Mouse (Mus musculus): ENCODE data around the gene Ucn3.

Gene Ucn3

DNA sequence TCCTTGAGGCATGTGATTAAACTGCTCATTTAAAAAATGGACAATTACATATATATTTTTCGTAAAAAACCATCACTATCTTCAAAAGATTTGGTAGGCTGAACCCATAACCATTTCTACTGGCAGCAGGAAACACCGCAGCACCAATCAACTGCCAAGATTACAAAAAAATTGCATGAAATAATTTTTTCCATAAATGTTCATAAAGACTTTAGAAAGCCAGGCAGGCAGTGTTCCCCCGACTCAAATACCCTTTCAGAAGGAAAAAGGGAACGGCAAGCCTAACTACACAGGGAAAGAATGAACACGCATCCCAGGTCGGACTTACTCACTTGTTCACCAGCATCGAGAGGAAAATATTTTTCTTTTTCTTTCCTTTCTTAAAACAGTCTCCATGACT, 52.5 kb downstream of the Ucn3 start:
- no peak for DNase-seq (ENCODE audit: low read depth)

DNA sequence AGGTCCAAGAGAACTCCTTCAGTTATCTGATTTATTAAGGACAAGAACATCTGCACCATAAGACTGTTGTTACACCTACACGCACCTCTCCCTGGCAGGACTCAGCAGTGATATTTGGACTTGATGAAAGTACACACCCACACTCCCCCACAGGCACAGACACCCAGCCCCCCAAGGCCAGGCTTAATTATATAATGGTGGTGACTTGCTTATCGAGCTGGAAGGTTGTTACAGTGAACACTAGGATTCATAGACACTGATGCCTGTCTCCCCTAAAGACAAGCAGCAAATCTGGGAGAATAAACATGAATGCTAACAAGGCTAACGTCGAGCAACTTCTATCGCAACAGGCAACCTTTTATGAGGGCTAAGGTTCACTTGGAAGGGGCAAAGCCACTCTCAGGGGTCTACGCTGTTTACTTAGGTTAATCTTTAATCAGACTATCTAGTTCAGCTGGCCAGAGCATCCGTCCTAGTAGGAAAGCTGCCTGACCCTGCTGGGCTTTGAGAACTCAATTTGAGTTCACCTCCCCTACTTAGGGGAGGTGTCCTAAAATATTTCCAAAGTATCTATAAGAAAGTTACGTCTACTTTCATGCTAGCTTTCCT, 53.6 kb downstream of the Ucn3 start:
- DNase-seq (ENCODE audit: low read depth), result no peak
